Mouse (Mus musculus): ENCODE results near the gene Pigs.
A peak's percentile ranks its signal among the peaks of the same experiment; 100 is the strongest.

Gene Pigs

GRCm38 (mm10) chr11:78347070-78347754 is 19.0 kb downstream of the Pigs start:
- Histone ChIP-seq H3K36me3 (ENCODE audit: control insufficient read depth, insufficient read depth, low read length, poor library complexity, severe bottlenecking) (peaks cover 4% of the 10 kb centered on the region; the same call in 1 of the 2 replicates), H3K27me3 (ENCODE audit: control insufficient read depth, insufficient read depth, low read length, poor library complexity, severe bottlenecking) (no peaks in the 10 kb centered on the region)
- DNase-seq (ENCODE audit: low read depth, low spot score): peak; percentile 84

GRCm38 (mm10) chr11:78347908-78348307 is 19.7 kb downstream of the Pigs start:
- peak; percentile 51 for DNase-seq (ENCODE audit: low read depth, low spot score)
- Histone ChIP-seq H3K36me3 (ENCODE audit: control insufficient read depth, insufficient read depth, low read length, poor library complexity, severe bottlenecking) (peaks cover 4% of the 10 kb centered on the region; the same call in 1 of the 2 replicates), H3K27me3 (ENCODE audit: control insufficient read depth, insufficient read depth, low read length, poor library complexity, severe bottlenecking) (no peaks in the 10 kb centered on the region)

GRCm38 (mm10) chr11:78348474-78348873 is 20.3 kb downstream of the Pigs start:
- no peak for DNase-seq (ENCODE audit: low read depth, low spot score)
- Histone ChIP-seq H3K36me3 (ENCODE audit: control insufficient read depth, insufficient read depth, low read length, poor library complexity, severe bottlenecking) (peaks cover 4% of the 10 kb centered on the region; the same call in 1 of the 2 replicates), H3K27me3 (ENCODE audit: control insufficient read depth, insufficient read depth, low read length, poor library complexity, severe bottlenecking) (no peaks in the 10 kb centered on the region)

- DNase-seq (ENCODE audit: low read depth, low spot score): peak; percentile 44
- Histone ChIP-seq H3K27me3 (ENCODE audit: control insufficient read depth, insufficient read depth, low read length, poor library complexity, severe bottlenecking) (no peaks in the 10 kb centered on the region), H3K36me3 (ENCODE audit: control insufficient read depth, insufficient read depth, low read length, poor library complexity, severe bottlenecking) (peaks cover 4% of the 10 kb centered on the region; the same call in 1 of the 2 replicates)
Measured at GRCm38 (mm10) chr11:78349441-78350358, 21.5 kb downstream of the Pigs start.

GRCm38 (mm10) chr11:78353081-78353480 is 24.9 kb downstream of the Pigs start:
- Histone ChIP-seq H3K27me3 (ENCODE audit: control insufficient read depth, insufficient read depth, low read length, poor library complexity, severe bottlenecking) (no peaks in the 10 kb centered on the region), H3K36me3 (ENCODE audit: control insufficient read depth, insufficient read depth, low read length, poor library complexity, severe bottlenecking) (peaks cover 2% of the 10 kb centered on the region; the same call in 1 of the 2 replicates)
- peak; percentile 80 for DNase-seq (ENCODE audit: low read depth, low spot score)

- Histone ChIP-seq H3K36me3 (ENCODE audit: control insufficient read depth, insufficient read depth, low read length, poor library complexity, severe bottlenecking) (no peaks in the 10 kb centered on the region), H3K27me3 (ENCODE audit: control insufficient read depth, insufficient read depth, low read length, poor library complexity, severe bottlenecking) (no peaks in the 10 kb centered on the region)
- no peak for DNase-seq (ENCODE audit: low read depth, low spot score)
Measured at GRCm38 (mm10) chr11:78354905-78355304, 26.7 kb downstream of the Pigs start.

- H3K27me3 ChIP-seq (ENCODE audit: control insufficient read depth, insufficient read depth, low read length, poor library complexity, severe bottlenecking): no peaks in the 10 kb centered on the region
- peak; percentile 79 for DNase-seq (ENCODE audit: low read depth, low spot score)
Measured at GRCm38 (mm10) chr11:78355471-78356238, 27.4 kb downstream of the Pigs start.

GRCm38 (mm10) chr11:78358330-78359007 is 30.3 kb downstream of the Pigs start:
- H3K36me3 ChIP-seq (ENCODE audit: control insufficient read depth, insufficient read depth, low read length, poor library complexity, severe bottlenecking): no peaks in the 10 kb centered on the region
- H3K27me3 ChIP-seq (ENCODE audit: control insufficient read depth, insufficient read depth, low read length, poor library complexity, severe bottlenecking): no peaks in the 10 kb centered on the region
- peak; percentile 73 for DNase-seq (ENCODE audit: low read depth, low spot score)

More at GRCm38 (mm10) chr11:78355471-78356238, 27.4 kb downstream of the Pigs start:
- H3K36me3 ChIP-seq (ENCODE audit: control insufficient read depth, insufficient read depth, low read length, poor library complexity, severe bottlenecking): no peaks in the 10 kb centered on the region

GRCm38 (mm10) chr11:78360125-78360788 is 32.0 kb downstream of the Pigs start:
- no peaks in the 10 kb centered on the region for H3K36me3 ChIP-seq (ENCODE audit: control insufficient read depth, insufficient read depth, low read length, poor library complexity, severe bottlenecking)
- DNase-seq (ENCODE audit: low read depth, low spot score): peak; percentile 85
- no peaks in the 10 kb centered on the region for H3K27me3 ChIP-seq (ENCODE audit: control insufficient read depth, insufficient read depth, low read length, poor library complexity, severe bottlenecking)

- Histone ChIP-seq H3K36me3 (ENCODE audit: control insufficient read depth, insufficient read depth, low read length, poor library complexity, severe bottlenecking) (no peaks in the 10 kb centered on the region), H3K27me3 (ENCODE audit: control insufficient read depth, insufficient read depth, low read length, poor library complexity, severe bottlenecking) (no peaks in the 10 kb centered on the region)
- no peak for DNase-seq (ENCODE audit: low read depth, low spot score)
Measured at GRCm38 (mm10) chr11:78360789-78361131, 32.5 kb downstream of the Pigs start.

GRCm38 (mm10) chr11:78363309-78364007 is 35.2 kb downstream of the Pigs start:
- H3K36me3 ChIP-seq (ENCODE audit: control insufficient read depth, insufficient read depth, low read length, poor library complexity, severe bottlenecking): no peaks in the 10 kb centered on the region
- no peaks in the 10 kb centered on the region for H3K27me3 ChIP-seq (ENCODE audit: control insufficient read depth, insufficient read depth, low read length, poor library complexity, severe bottlenecking)
- no peak for DNase-seq (ENCODE audit: low read depth, low spot score)

- no peaks in the 10 kb centered on the region for H3K36me3 ChIP-seq (ENCODE audit: control insufficient read depth, insufficient read depth, low read length, poor library complexity, severe bottlenecking)
- DNase-seq (ENCODE audit: low read depth, low spot score): no peak
Measured at GRCm38 (mm10) chr11:78364103-78364502, 35.9 kb downstream of the Pigs start.

GRCm38 (mm10) chr11:78367456-78368225 is 39.4 kb downstream of the Pigs start:
- no peak for DNase-seq (ENCODE audit: low read depth, low spot score)
- Histone ChIP-seq H3K27me3 (ENCODE audit: control insufficient read depth, insufficient read depth, low read length, poor library complexity, severe bottlenecking) (no peaks in the 10 kb centered on the region), H3K36me3 (ENCODE audit: control insufficient read depth, insufficient read depth, low read length, poor library complexity, severe bottlenecking) (no peaks in the 10 kb centered on the region)

More at GRCm38 (mm10) chr11:78364103-78364502, 35.9 kb downstream of the Pigs start:
- H3K27me3 ChIP-seq (ENCODE audit: control insufficient read depth, insufficient read depth, low read length, poor library complexity, severe bottlenecking): no peaks in the 10 kb centered on the region
